Mouse (Mus musculus): ENCODE measurements around the gene Vps37c.

Gene Vps37c

GRCm38 (mm10) chr19:10740641-10741440 is 52.3 kb downstream of the Vps37c start:
- peak; percentile 16 for DNase-seq (ENCODE audit: low read depth, low spot score)

GRCm38 (mm10) chr19:10742145-10742544 is 53.6 kb downstream of the Vps37c start:
- no peak for DNase-seq (ENCODE audit: low read depth, low spot score)

DNA sequence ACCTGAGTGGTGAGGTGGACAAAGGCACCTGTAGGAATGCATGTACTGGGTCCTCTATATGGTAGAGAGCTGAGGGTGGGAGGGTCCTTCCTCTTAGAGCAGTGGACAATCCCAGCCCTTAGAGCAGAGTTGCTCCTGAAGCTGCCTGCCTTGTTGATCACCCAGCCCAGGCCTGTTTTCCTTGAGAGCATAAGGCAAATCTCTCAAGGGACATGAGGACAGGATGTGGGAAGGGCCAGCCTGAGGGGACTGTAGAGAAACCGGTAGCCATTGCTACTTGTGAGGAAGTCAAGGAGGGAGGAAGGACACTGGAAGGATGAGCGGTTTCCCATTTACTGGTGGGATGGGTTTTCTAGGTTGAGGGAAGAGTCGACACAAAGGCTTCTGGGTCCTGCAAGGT is 54.0 kb downstream of the Vps37c start:
- DNase-seq (ENCODE audit: low read depth, low spot score): no peak

GRCm38 (mm10) chr19:10747182-10747581 is 58.6 kb downstream of the Vps37c start:
- no peak for DNase-seq (ENCODE audit: low read depth, low spot score)

GRCm38 (mm10) chr19:10747718-10748117 is 59.2 kb downstream of the Vps37c start:
- no peak for DNase-seq (ENCODE audit: low read depth, low spot score)

DNA sequence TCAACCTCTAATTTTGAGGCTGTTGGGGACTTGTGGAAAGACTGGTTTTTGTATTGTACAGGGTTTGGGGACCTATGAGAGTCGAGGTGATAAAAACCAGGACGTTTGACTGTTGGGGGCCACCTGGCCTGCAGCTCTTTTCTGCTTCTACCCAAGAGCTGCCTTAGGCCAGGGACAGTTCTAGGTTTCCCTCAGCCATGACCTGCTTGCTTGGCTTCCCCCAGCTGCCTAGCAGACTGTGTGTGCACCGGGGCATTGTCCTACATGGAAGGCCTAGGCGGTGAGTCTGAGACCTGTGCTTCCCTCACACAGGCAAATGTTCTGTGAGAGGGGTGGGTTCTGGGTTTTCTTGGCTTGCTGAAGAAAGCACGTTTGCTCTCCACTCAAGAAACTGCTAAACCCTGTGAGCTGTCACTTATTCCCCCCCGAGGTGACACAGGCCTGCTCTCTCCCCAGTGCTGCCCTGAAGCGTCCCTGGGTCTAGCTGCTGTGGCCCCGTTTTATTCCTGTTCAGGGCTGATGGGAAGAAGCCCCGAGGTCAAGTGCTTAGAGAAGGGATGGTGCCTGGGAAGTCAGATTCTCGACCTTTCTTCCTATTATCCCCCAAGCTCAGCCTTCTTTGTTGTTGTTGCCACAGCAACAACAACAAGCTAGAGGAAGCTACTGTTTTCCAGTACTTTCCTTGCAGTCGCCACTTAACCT is 60.0 kb downstream of the Vps37c start:
- DNase-seq (ENCODE audit: low read depth, low spot score): peak; percentile 26

DNA sequence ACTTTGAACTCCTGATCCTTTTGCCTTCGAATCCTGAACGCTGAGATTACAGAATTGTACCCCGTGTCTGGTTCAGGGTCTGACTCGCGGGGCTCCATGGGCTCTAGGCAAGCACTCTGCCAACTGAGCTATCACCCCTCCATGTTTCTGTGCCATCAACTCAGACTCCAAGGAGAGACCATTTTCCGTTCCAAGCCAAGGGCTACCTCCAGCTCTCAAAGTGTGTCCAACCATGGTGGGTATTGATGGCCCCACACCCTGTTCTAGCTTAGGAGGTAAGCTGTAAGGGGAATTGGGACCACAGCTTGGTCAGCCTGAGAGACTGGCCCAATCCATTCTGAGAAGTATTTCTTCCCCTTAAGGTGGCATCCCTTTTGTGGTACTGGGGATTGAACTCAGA is 60.8 kb downstream of the Vps37c start:
- no peak for DNase-seq (ENCODE audit: low read depth, low spot score)

DNA sequence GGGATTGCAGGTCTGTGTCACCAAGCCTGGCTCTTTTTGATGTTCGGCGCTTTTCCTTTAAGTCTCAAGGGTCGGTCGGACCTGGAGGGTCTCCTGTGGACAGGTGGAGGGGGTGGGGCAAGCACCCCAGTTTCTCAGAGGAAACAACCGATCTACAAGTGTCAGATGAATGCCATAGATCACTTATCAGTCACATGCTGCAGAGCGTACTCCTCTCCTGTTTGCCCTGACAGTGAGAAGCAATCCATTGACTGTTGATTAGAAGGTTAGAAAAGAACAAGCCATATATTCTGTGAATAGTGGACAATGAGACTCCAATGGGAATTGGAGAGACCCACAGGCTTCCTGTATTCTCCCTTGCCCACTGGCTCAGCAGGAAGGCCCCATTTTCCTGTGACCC is 61.6 kb downstream of the Vps37c start:
- no peak for DNase-seq (ENCODE audit: low read depth, low spot score)

- DNase-seq (ENCODE audit: low read depth, low spot score): no peak
Observed at GRCm38 (mm10) chr19:10751607-10752006, 63.1 kb downstream of the Vps37c start.

GRCm38 (mm10) chr19:10752106-10752505 is 63.6 kb downstream of the Vps37c start:
- DNase-seq (ENCODE audit: low read depth, low spot score): no peak

DNA sequence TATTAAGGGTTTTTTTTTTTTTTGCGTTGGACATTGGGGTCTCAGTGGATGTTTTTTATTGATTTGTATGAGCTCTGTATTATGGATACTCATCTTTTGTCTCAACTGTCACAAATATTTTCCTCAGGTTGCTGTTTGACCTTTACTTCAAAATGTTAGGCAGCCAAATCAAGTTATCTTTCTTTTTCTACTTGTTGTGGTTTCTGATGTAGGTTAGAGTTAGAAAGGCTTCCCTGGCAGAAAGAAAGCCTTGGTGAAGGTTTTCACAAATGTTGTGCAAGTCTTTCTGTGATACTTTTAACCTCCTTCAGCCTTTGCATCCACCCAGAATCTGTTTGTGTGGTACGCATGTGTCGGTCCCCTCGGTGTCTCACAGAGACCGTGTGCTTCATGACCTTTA is 64.1 kb downstream of the Vps37c start:
- DNase-seq (ENCODE audit: low read depth, low spot score): no peak

GRCm38 (mm10) chr19:10757125-10757524 is 68.6 kb downstream of the Vps37c start:
- no peak for DNase-seq (ENCODE audit: low read depth, low spot score)

GRCm38 (mm10) chr19:10757526-10757925 is 69.0 kb downstream of the Vps37c start:
- DNase-seq (ENCODE audit: low read depth, low spot score): no peak

DNA sequence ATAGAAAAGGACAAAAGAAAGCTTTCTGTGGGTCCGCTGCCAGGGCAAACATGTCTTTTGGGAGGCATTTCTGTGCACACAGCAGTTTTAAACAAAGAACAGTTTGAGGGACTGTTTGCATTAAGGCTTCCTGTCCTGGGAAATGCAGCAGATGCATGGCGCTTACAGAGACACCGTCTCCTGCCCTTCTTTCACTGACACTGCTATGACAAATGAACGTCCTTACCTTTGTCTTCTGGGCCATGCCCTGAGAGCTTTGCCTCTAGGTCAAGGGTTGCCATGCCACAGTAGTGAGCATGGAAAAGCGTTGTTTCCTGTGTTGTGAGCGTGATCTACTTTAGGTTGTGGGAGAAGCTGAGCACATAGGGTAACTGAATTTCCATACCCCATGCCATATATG is 70.2 kb downstream of the Vps37c start:
- no peak for DNase-seq (ENCODE audit: low read depth, low spot score)

- DNase-seq (ENCODE audit: low read depth, low spot score): no peak
Observed at GRCm38 (mm10) chr19:10759525-10759924, 71.0 kb downstream of the Vps37c start.

- no peak for DNase-seq (ENCODE audit: low read depth, low spot score)
Observed at GRCm38 (mm10) chr19:10759983-10760831, 71.7 kb downstream of the Vps37c start.

GRCm38 (mm10) chr19:10761794-10762415 is 73.4 kb downstream of the Vps37c start:
- no peak for DNase-seq (ENCODE audit: low read depth, low spot score)

DNA sequence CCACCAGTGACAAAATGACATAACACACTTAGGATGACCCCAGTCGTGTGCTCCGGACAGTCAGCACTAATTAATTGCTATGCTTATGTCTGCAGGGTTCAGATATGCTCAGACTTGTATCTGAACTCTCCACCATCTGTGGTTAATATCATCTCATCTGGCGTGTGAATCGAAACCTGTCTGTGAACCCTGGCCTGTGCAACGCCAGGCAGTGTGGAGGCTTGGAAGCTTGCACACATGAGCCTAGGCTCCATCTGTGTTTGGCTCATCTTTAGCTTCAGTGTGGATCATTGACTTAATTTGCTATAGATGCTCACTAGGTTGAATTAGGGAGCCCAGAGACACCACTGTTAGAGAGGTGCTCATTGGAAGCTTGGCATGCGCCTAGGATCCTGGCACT is 73.9 kb downstream of the Vps37c start:
- DNase-seq (ENCODE audit: low read depth, low spot score): no peak

GRCm38 (mm10) chr19:10763381-10764031 is 75.0 kb downstream of the Vps37c start:
- DNase-seq (ENCODE audit: low read depth, low spot score): no peak
